Mouse (Mus musculus) kidney, postnatal 0 days (tissue): ENCODE measurements around the gene Glcci1. TPM values are rescaled to one million over a fixed set of nuclear protein-coding genes. Genes with fewer than 3 reads are reported as not detected.

Source experiments
- ATAC-seq: fragments of 200-750 bp; cut with Nextera tagmentation; replicated peaks from 2 replicates; pipeline ENCODE4 v1.8.0; 2017; ENCODE audit warnings: low read depth, moderate number of reproducible peaks, moderate TSS enrichment, moderate library complexity; ENCODE audit not compliant: low FRiP score
- DNase-seq: peaks from one replicate; pipeline ENCODE4 v3.0.0-alpha.2; 2016; ENCODE audit warnings: low spot score
- H3K27ac ChIP-seq: fragments of 300-500 bp; sonication (generic); 2 replicates; pipeline ENCODE4 v1.5.1; 2014; ENCODE audit warnings: mild to moderate bottlenecking
- H3K27me3 ChIP-seq: fragments of 300-500 bp; sonication (generic); 2 replicates; pipeline ENCODE4 v1.6.1; 2014; ENCODE audit warnings: low read length, mixed read lengths; ENCODE audit not compliant: insufficient read depth
- H3K36me3 ChIP-seq: fragments of 300-500 bp; sonication (generic); 2 replicates; pipeline ENCODE4 v1.6.1; 2014; ENCODE audit warnings: low read length, mixed read lengths; ENCODE audit not compliant: insufficient read depth
- H3K4me1 ChIP-seq: fragments of 300-500 bp; sonication (generic); replicated peaks from 2 replicates; pipeline ENCODE4 v1.6.1; 2014; ENCODE audit warnings: antibody characterized with exemption, low read length, mixed read lengths; ENCODE audit not compliant: insufficient read depth
- H3K4me2 ChIP-seq: fragments of 300-500 bp; sonication (generic); 2 replicates; pipeline ENCODE4 v1.6.1; 2014; ENCODE audit warnings: mild to moderate bottlenecking, low read length, moderate library complexity, mixed read lengths
- H3K4me3 ChIP-seq: fragments of 300-500 bp; sonication (generic); replicated peaks from 2 replicates; pipeline ENCODE4 v1.5.1; 2014; ENCODE audit warnings: low read depth, low read length
- H3K9ac ChIP-seq: fragments of 300-500 bp; sonication (generic); 2 replicates; pipeline ENCODE4 v1.6.1; 2014; ENCODE audit warnings: low read depth, low read length
- H3K9me3 ChIP-seq: fragments of 300-500 bp; sonication (generic); replicated peaks from 2 replicates; pipeline ENCODE4 v1.6.1; 2016; ENCODE audit warnings: low read length, inconsistent platforms, mixed read lengths
- CTCF ChIP-seq: IDR thresholded peaks from 2 replicates; pipeline ENCODE4 v1.5.1; 2016; ENCODE audit warnings: antibody characterized with exemption, low read depth, mild to moderate bottlenecking, moderate library complexity
- WGBS: fragments of 180-500 bp; shearing (Covaris S2); extraction: QIAGEN DNeasy Blood & Tissue Kit; methylation state at CpG from one replicate; pipeline ENCODE4 v1.1.7; 2014; 5-methylcytosine and 5-hydroxymethylcytosine counted together
- polyA plus RNA-seq: library from polyadenylated mRNA; unstranded; fragments of >200 nt; fragmentation: Nextera tagmentation; extraction: Ambion mirVana; gene quantifications from 2 replicates; pipeline ENCODE4 v1.2.1, GENCODE M21; 2015

The Glcci1 gene
- polyA plus RNA-seq = 11.1 and 13.8 TPM in 2 replicates

GRCm38 (mm10) chr6:8509551-8509950, at the start of gene Glcci1:
TSS of gene Glcci1 (plus strand) at chr6:8509600.
- TF ChIP-seq CTCF = no peak
- no peaks in the 10 kb centered on the region for H3K27me3 ChIP-seq
- no peaks in the 10 kb centered on the region for H3K36me3 ChIP-seq
- peak within 1 kb of the TSS; percentile 97 for H3K27ac ChIP-seq
- 1% methylated on average over 23 of the region's 69 CpGs for WGBS
- DNase-seq = peak; percentile 66
- 0 out of 2 replicates have a peak, but pooled peaks cover 10% of the 10 kb centered on the region for H3K4me1 ChIP-seq
- peak within 1 kb of the TSS; percentile 96 for H3K9ac ChIP-seq
- no peaks in the 10 kb centered on the region for H3K9me3 ChIP-seq
- H3K4me3 ChIP-seq = peak within 1 kb of the TSS; percentile 91
- ATAC-seq = peak; percentile 82
- H3K4me2 ChIP-seq = peak within 1 kb of the TSS; percentile 72

GRCm38 (mm10) chr6:8462447-8462846, 47.0 kb upstream of the Glcci1 start:
- TF ChIP-seq CTCF = no peak
- DNase-seq = no peak
- Histone ChIP-seq H3K9ac (no peak overlapping the region), H3K9me3 (no peaks in the 10 kb centered on the region), H3K4me2 (no peak overlapping the region), H3K4me3 (no peak overlapping the region), H3K4me1 (no peaks in the 10 kb centered on the region), H3K27me3 (no peaks in the 10 kb centered on the region), H3K36me3 (no peaks in the 10 kb centered on the region), H3K27ac (no peak overlapping the region)
- ATAC-seq = no peak
- 63% methylated on average over 2 of the region's 2 CpGs for WGBS

GRCm38 (mm10) chr6:8465388-8465787, 44.0 kb upstream of the Glcci1 start:
- ATAC-seq = no peak
- no peak for TF ChIP-seq CTCF
- H3K4me3 ChIP-seq = no peak overlapping the region
- H3K27me3 ChIP-seq = no peaks in the 10 kb centered on the region
- no peak overlapping the region for H3K9ac ChIP-seq
- no peak overlapping the region for H3K4me2 ChIP-seq
- no peaks in the 10 kb centered on the region; the same call in 1 of the 2 replicates for H3K4me1 ChIP-seq
- H3K9me3 ChIP-seq = no peaks in the 10 kb centered on the region
- H3K27ac ChIP-seq = no peak overlapping the region
- no peaks in the 10 kb centered on the region for H3K36me3 ChIP-seq
- 85% methylated on average over 1 of the region's 1 CpGs for WGBS
- DNase-seq = no peak

- no peaks in the 10 kb centered on the region for H3K27me3 ChIP-seq
- no peaks in the 10 kb centered on the region; the same call in 1 of the 2 replicates for H3K4me1 ChIP-seq
- H3K4me3 ChIP-seq = no peak overlapping the region
- DNase-seq (no peak), ATAC-seq (no peak)
- no peaks in the 10 kb centered on the region for H3K9me3 ChIP-seq
- no peaks in the 10 kb centered on the region for H3K36me3 ChIP-seq
- H3K9ac ChIP-seq = no peak overlapping the region
- TF ChIP-seq CTCF = no peak
- WGBS = 77% methylated on average over 5 of the region's 5 CpGs
- H3K4me2 ChIP-seq = no peak overlapping the region
- no peak overlapping the region for H3K27ac ChIP-seq
These were observed 43.4 kb upstream of the Glcci1 start for GRCm38 (mm10) chr6:8465985-8466384.

GRCm38 (mm10) chr6:8467667-8468337, 41.6 kb upstream of the Glcci1 start:
- H3K9me3 ChIP-seq = no peaks in the 10 kb centered on the region
- H3K27me3 ChIP-seq = no peaks in the 10 kb centered on the region
- H3K4me1 ChIP-seq = no peaks in the 10 kb centered on the region; the same call in 1 of the 2 replicates
- ATAC-seq = no peak
- H3K4me3 ChIP-seq = no peak overlapping the region
- H3K4me2 ChIP-seq = no peak overlapping the region
- peak; percentile 57 for DNase-seq
- no peak overlapping the region for H3K27ac ChIP-seq
- TF ChIP-seq CTCF = no peak
- no peaks in the 10 kb centered on the region for H3K36me3 ChIP-seq
- WGBS = 45% methylated on average over 10 of the region's 10 CpGs
- no peak overlapping the region for H3K9ac ChIP-seq

- TF ChIP-seq CTCF = no peak
- DNase-seq = no peak
These were observed 39.5 kb upstream of the Glcci1 start for GRCm38 (mm10) chr6:8469918-8470317.

GRCm38 (mm10) chr6:8472125-8472524, 37.3 kb upstream of the Glcci1 start:
- DNase-seq (no peak), ATAC-seq (no peak)
- Histone ChIP-seq H3K27me3 (no peaks in the 10 kb centered on the region), H3K4me2 (no peak overlapping the region), H3K27ac (peak overlapping the region; percentile 51; the same call in 1 of the 2 replicates), H3K9me3 (no peaks in the 10 kb centered on the region), H3K36me3 (no peaks in the 10 kb centered on the region), H3K4me3 (no peak overlapping the region), H3K9ac (no peak overlapping the region), H3K4me1 (no peaks in the 10 kb centered on the region; the same call in 1 of the 2 replicates)
- 92% methylated on average over 3 of the region's 3 CpGs for WGBS
- no peak for TF ChIP-seq CTCF

More at GRCm38 (mm10) chr6:8469918-8470317, 39.5 kb upstream of the Glcci1 start:
- no peaks in the 10 kb centered on the region for H3K27me3 ChIP-seq
- H3K36me3 ChIP-seq = no peaks in the 10 kb centered on the region
- H3K9ac ChIP-seq = no peak overlapping the region
- H3K9me3 ChIP-seq = no peaks in the 10 kb centered on the region
- WGBS = 83% methylated on average over 3 of the region's 3 CpGs
- no peak overlapping the region for H3K4me2 ChIP-seq
- H3K27ac ChIP-seq = no peak overlapping the region
- H3K4me1 ChIP-seq = no peaks in the 10 kb centered on the region; the same call in 1 of the 2 replicates
- no peak for ATAC-seq
- H3K4me3 ChIP-seq = no peak overlapping the region
